Mouse (Mus musculus) brain, embryonic 14.5 days (tissue): ENCODE measurements around the gene Lrrc55.

Experiments
- CTCF ChIP-seq: fragments of 200-500 bp; IDR thresholded peaks from 2 replicates; pipeline ENCODE4 v1.5.1; 2012; ENCODE audit warnings: inconsistent platforms, mild to moderate bottlenecking, moderate library complexity, borderline replicate concordance; ENCODE audit not compliant: insufficient read depth, insufficient read length; ENCODE audit errors: extremely low read depth
- POLR2A ChIP-seq: fragments of 200-500 bp; IDR thresholded peaks from 2 replicates; pipeline ENCODE4 v1.6.1; 2012; ENCODE audit warnings: mild to moderate bottlenecking, inconsistent platforms, borderline replicate concordance; ENCODE audit not compliant: poor library complexity, insufficient read depth, insufficient read length, severe bottlenecking; ENCODE audit errors: extremely low read depth

DNA sequence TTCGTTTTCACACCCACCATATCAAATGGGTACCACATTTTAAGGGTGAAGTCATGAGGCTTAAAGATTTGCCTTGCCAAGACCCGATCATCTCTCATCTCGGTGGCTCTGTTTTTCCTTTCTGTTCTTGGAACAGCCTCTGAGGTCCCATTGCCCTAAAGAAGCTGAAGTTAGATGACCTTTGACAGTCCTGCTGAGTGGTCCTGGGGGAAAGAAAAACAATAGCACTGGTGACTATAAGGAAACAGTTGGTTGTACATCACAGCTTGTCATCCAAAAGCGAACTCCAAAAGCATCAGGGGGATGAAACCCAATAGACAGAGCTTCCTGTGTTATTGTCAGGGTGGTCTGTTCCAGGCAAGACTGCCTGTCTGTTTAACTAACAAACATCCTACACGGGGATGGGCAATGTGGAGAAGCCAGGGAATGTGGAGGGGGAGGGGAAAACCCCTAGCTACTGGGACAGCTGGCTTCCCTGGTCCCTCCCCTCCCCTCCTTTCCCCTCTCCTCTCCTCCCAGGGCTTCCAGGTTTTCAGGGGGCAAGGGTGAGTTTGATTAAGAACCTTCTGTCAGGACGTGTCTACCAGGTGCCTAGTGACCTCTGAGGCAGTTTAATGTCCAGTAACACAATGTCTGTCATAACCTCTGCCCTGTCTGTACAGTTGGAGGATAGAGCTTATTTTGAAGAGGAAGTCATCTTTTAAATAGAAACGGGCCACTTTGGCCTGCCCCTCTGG lies 33.5 kb downstream of the Lrrc55 start:
- TF ChIP-seq CTCF: no peak
- TF ChIP-seq POLR2A: no peak
